Mouse (Mus musculus) lung, embryonic 14.5 days (tissue): ENCODE data around the gene Cyp21a1. TPM values are rescaled to one million over a fixed set of nuclear protein-coding genes. Genes with fewer than 3 reads are reported as not detected.
"Not testable (repeated sequence)": the region's sequence is repeated elsewhere in the genome, so short reads cannot be mapped to it uniquely, and the experiment has no call there.

ENCODE experiments used
- ATAC-seq: fragments of 200-750 bp; cut with Nextera tagmentation; 2 replicates; pipeline ENCODE4 v1.8.0; 2017; ENCODE audit warnings: mild to moderate bottlenecking, moderate TSS enrichment, moderate library complexity; ENCODE audit not compliant: insufficient read depth
- DNase-seq: peaks from one replicate; pipeline ENCODE4 v3.0.0-alpha.2; 2015
- H3K27ac ChIP-seq: fragments of 300-500 bp; sonication (generic); 2 replicates; pipeline ENCODE4 v1.5.1; 2014; ENCODE audit warnings: low read depth, mild to moderate bottlenecking, moderate library complexity
- H3K27me3 ChIP-seq: fragments of 300-500 bp; sonication (generic); 2 replicates; pipeline ENCODE4 v1.6.1; 2014; ENCODE audit warnings: low read length, control low read depth; ENCODE audit not compliant: insufficient read depth
- H3K36me3 ChIP-seq: fragments of 300-500 bp; sonication (generic); 2 replicates; pipeline ENCODE4 v1.6.1; 2014; ENCODE audit warnings: control low read depth; ENCODE audit not compliant: insufficient read depth
- H3K4me1 ChIP-seq: fragments of 300-500 bp; sonication (generic); 2 replicates; pipeline ENCODE4 v1.6.1; 2014; ENCODE audit warnings: antibody characterized with exemption, control low read depth; ENCODE audit not compliant: insufficient read depth
- H3K4me2 ChIP-seq: fragments of 300-500 bp; sonication (generic); 2 replicates; pipeline ENCODE4 v1.6.1; 2014; ENCODE audit warnings: mild to moderate bottlenecking
- H3K4me3 ChIP-seq: fragments of 300-500 bp; sonication (generic); 2 replicates; pipeline ENCODE4 v1.5.1; 2014; ENCODE audit warnings: low read depth, low read length
- H3K9ac ChIP-seq: fragments of 300-500 bp; sonication (generic); 2 replicates; pipeline ENCODE4 v1.6.1; 2014
- H3K9me3 ChIP-seq: fragments of 300-500 bp; sonication (generic); 2 replicates; pipeline ENCODE4 v1.6.1; 2016; ENCODE audit warnings: low read depth, low read length, control low read depth
- CTCF ChIP-seq: IDR thresholded peaks from 2 replicates; pipeline ENCODE4 v1.5.1; 2016; ENCODE audit warnings: antibody characterized with exemption, low read depth
- WGBS: fragments of 180-500 bp; shearing (Covaris S2); extraction: QIAGEN DNeasy Blood & Tissue Kit; methylation state at CpG from one replicate; pipeline ENCODE4 v1.1.7; 2014; 5-methylcytosine and 5-hydroxymethylcytosine counted together
- polyA plus RNA-seq: library from polyadenylated mRNA; unstranded; fragments of >200 nt; fragmentation: Nextera tagmentation; extraction: Ambion mirVana; gene quantifications from 2 replicates; pipeline ENCODE4 v1.2.1, GENCODE M21; 2014

Gene Cyp21a1
- polyA plus RNA-seq, 1 experiment from 2014 or later: not detected

DNA sequence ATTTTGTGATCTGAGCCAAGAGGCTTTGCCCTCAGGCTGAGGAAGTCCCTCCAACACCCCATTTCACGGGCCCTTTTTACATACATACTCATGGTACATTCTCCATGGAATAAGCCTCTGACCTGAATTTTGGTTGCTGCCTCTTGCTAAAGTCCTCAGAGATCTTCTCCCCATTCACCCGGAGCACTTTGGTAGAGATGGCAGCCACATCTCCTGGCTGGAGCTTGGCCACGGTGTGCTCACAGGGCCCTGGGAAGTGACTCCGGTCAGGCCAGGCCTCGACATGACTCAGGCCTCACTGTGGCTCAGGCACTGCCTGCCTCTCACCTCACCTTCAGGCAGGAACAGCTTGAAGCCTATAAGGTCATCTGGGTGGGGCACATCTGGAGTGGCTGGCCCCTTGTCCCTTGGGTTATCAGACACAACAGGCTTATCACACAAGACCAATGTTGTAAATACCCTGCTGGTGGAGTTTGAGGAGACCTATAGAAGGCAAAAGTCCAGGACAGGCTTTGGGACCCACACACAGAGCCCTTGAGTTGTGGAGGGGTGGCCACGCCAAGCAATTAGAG, 36.5 kb upstream of the Cyp21a1 start:
- no peaks in the 10 kb centered on the region for H3K4me1 ChIP-seq
- WGBS: 78% methylated on average over 6 of the region's 6 CpGs
- no peak for DNase-seq
- H3K27ac ChIP-seq: no peak overlapping the region
- H3K4me2 ChIP-seq: no peak overlapping the region
- ATAC-seq: no peak
- no peak overlapping the region for H3K4me3 ChIP-seq
- no peaks in the 10 kb centered on the region for H3K27me3 ChIP-seq
- no peak overlapping the region for H3K9ac ChIP-seq
- no peaks in the 10 kb centered on the region for H3K9me3 ChIP-seq
- peaks cover 66% of the 10 kb centered on the region for H3K36me3 ChIP-seq
- no peak for TF ChIP-seq CTCF

- WGBS: 86% methylated on average over 7 of the region's 7 CpGs
- no peak overlapping the region for H3K9ac ChIP-seq
- H3K9me3 ChIP-seq: no peaks in the 10 kb centered on the region
- no peak for DNase-seq
- TF ChIP-seq CTCF: no peak
- ATAC-seq: no peak
- no peak overlapping the region for H3K27ac ChIP-seq
- no peak overlapping the region for H3K4me2 ChIP-seq
- H3K36me3 ChIP-seq: peaks cover 55% of the 10 kb centered on the region
- no peaks in the 10 kb centered on the region for H3K4me1 ChIP-seq
- H3K4me3 ChIP-seq: no peak overlapping the region
- H3K27me3 ChIP-seq: no peaks in the 10 kb centered on the region
These were observed 34.4 kb upstream of the Cyp21a1 start for GRCm38 (mm10) chr17:34838785-34839184.

DNA sequence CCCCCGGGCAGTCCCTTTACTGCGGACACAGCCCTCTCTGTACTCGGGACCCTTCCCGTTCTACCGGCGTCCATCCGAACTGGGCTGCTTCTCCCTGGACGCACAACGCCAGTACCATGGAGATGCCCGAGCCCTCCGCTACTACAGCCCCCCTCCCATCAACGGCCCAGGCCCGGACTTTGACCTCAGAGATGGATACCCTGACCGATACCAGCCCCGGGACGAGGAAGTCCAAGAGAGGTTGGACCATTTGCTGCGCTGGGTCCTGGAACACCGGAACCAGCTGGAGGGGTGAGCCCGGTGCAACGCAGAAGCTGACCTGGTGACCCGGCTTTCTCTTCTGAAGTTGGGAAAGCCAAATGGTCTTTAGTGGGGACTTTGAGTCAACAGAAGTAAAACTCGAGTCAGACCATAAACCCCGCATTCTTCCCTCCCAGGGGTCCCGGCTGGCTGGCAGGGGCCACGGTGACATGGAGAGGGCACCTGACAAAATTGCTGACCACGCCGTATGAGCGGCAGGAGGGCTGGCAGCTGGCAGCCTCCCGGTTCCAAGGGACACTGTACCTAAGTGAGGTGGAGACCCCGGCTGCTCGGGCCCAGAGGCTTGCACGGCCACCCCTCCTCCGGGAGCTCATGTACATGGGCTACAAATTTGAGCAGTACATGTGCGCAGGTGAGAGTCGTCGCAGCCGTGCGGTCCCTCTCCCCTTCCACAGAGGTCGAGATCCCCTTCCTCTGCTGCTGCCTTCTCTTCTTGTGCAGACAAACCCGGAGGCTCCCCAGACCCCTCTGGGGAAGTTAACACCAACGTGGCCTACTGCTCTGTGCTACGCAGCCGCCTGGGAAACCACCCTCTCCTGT, 33.3 kb upstream of the Cyp21a1 start:
- Histone ChIP-seq H3K4me2 (peak overlapping the region; percentile 90), H3K4me3 (peak overlapping the region; percentile 78), H3K9ac (peak overlapping the region; percentile 66), H3K27me3 (no peaks in the 10 kb centered on the region), H3K36me3 (peaks cover 46% of the 10 kb centered on the region), H3K4me1 (no peaks in the 10 kb centered on the region), H3K27ac (peak overlapping the region; percentile 61; the same call in 1 of the 2 replicates), H3K9me3 (no peaks in the 10 kb centered on the region)
- ATAC-seq: peak; percentile 13
- no peak for TF ChIP-seq CTCF
- WGBS: 33% methylated on average over 43 of the region's 43 CpGs
- DNase-seq: no peak

- H3K4me3 ChIP-seq: peak within 1 kb of the TSS; percentile 78
- no peak for TF ChIP-seq CTCF
- ATAC-seq: peak; percentile 90
- no peaks in the 10 kb centered on the region for H3K9me3 ChIP-seq
- under 1% methylated on average over 40 of the region's 40 CpGs for WGBS
- peak; percentile 99 for DNase-seq
- H3K4me1 ChIP-seq: no peaks in the 10 kb centered on the region
- H3K36me3 ChIP-seq: peaks cover 41% of the 10 kb centered on the region
- H3K9ac ChIP-seq: peak within 1 kb of the TSS; percentile 66
- peak within 1 kb of the TSS; percentile 90 for H3K4me2 ChIP-seq
- peak within 1 kb of the TSS; percentile 61; the same call in 1 of the 2 replicates for H3K27ac ChIP-seq
- H3K27me3 ChIP-seq: no peaks in the 10 kb centered on the region
These were observed 32.5 kb upstream of the Cyp21a1 start, which contains the start of the genes Stk19 and Dxo for GRCm38 (mm10) chr17:34836856-34837221. Stk19 (minus strand) TSS chr17:34836945. Dxo (plus strand) TSS chr17:34837019.

DNA sequence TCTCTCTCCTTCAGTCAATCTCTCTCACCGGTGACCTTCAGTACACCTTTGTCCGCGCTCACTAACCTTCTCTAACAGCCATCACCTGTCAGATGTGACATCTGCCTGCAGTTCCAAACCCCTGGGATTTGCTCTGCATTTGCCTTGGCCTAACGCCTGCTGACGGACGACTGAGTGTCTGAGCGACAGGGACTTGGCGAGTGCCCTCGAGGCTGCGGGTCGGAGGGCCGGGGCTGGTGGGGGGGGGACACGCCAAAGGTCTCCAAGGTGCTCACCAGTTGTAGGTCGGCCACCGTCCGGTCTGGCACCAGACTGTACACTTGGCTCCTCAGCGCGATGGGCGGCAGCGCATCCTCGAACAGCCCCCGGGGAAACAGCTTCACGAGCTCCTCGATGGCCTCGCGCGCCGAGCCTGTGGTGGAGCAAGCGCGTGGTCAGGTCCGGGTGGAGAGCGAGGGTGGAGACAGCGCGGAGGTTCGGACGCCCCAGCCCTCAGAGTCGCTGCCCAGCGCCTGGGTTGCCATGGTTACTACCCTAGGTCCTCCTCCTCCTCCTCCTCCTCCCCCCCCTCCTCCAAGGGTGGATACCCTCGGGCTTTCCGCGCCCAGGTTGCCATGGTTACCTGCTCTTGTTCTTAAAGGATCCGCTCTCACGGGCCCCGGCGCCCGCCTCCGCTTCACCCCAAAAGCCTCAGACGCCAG, 31.9 kb upstream of the Cyp21a1 start:
- Histone ChIP-seq H3K4me2 (peak overlapping the region; percentile 90), H3K9me3 (no peaks in the 10 kb centered on the region), H3K27ac (peak overlapping the region; percentile 48; the same call in 1 of the 2 replicates), H3K9ac (peak overlapping the region; percentile 66), H3K4me3 (peak overlapping the region; percentile 78), H3K4me1 (no peaks in the 10 kb centered on the region), H3K36me3 (peaks cover 38% of the 10 kb centered on the region), H3K27me3 (no peaks in the 10 kb centered on the region)
- DNase-seq (no peak), ATAC-seq (peak; percentile 85)
- TF ChIP-seq CTCF: no peak
- WGBS: 4% methylated on average over 39 of the region's 48 CpGs

DNA sequence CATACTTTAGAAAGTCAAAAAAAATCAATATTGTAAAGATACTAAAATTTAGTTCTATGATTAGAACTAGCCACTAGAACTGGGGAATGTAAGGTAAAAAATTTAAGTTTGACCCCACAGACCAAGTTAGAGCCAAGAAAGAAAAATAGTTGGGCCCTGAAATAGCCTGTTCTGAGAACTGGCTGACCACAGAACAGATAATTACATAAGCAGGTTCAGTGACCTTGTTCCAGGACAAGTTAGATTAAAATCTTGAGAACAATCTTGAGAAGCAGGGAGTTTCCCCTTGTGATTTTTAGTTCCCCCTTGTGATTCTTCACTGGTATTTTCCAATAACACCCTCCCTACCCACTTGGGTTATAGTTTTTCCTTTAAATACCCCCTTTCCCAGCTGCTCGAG, 26.4 kb upstream of the Cyp21a1 start:
- not testable (repeated sequence) for H3K27ac ChIP-seq, H3K27me3 ChIP-seq, H3K4me2 ChIP-seq, ATAC-seq, DNase-seq, H3K9me3 ChIP-seq, H3K4me1 ChIP-seq, H3K9ac ChIP-seq, H3K4me3 ChIP-seq
- H3K36me3 ChIP-seq: peaks cover 39% of the 10 kb centered on the region
- 83% methylated on average over 1 of the region's 1 CpGs for WGBS
